Mouse (Mus musculus) lung, adult 2 months (tissue): Measurements from ENCODE around the gene Anks6.

ENCODE experiments used
- CTCF ChIP-seq: fragments of 200-500 bp; IDR thresholded peaks from 2 replicates; pipeline ENCODE4 v1.5.1; 2011; ENCODE audit warnings: mild to moderate bottlenecking, low read length, control low read depth; ENCODE audit not compliant: insufficient read depth
- POLR2A ChIP-seq: fragments of 200-500 bp; IDR thresholded peaks from 2 replicates; pipeline ENCODE4 v1.6.1; 2011; ENCODE audit warnings: low read depth, mild to moderate bottlenecking, control low read depth, low read length, borderline replicate concordance; ENCODE audit errors: extremely low read depth

GRCm38 (mm10) chr4:47039586-47039985 lies 17.6 kb downstream of the Anks6 start:
- TF ChIP-seq CTCF (no peak), POLR2A (no peak)
